Mouse (Mus musculus) heart, adult 2 months (tissue): Measurements from ENCODE around the gene Filip1l. TPM values are rescaled to one million over a fixed set of nuclear protein-coding genes. Genes with fewer than 3 reads are reported as not detected.

Experiments
- DNase-seq, 2 experiments: peaks; one replicate each; pipeline ENCODE4 v3.0.0; 2021
- H3K27ac ChIP-seq: fragments of 200-600 bp; 2 replicates; pipeline ENCODE4 v1.8.1; 2022
- H3K27me3 ChIP-seq: fragments of 200-500 bp; 2 replicates; pipeline ENCODE4 v1.6.1; 2012; ENCODE audit warnings: mild to moderate bottlenecking, low read length, inconsistent platforms, mixed read lengths; ENCODE audit not compliant: control insufficient read depth, insufficient read depth
- H3K36me3 ChIP-seq: fragments of 200-500 bp; 2 replicates; pipeline ENCODE4 v1.6.1; 2012; ENCODE audit warnings: low read length, inconsistent platforms; ENCODE audit not compliant: control insufficient read depth, insufficient read depth
- H3K4me1 ChIP-seq: fragments of 200-500 bp; 2 replicates; pipeline ENCODE4 v1.6.1; 2011; ENCODE audit warnings: low read length; ENCODE audit not compliant: control insufficient read depth, insufficient read depth
- H3K4me3 ChIP-seq: fragments of 200-600 bp; 2 replicates; pipeline ENCODE4 v1.8.1; 2022
- H3K79me2 ChIP-seq: fragments of 200-500 bp; replicated peaks from 2 replicates; pipeline ENCODE4 v1.6.1; 2012; ENCODE audit warnings: mild to moderate bottlenecking, inconsistent platforms, low read length, moderate library complexity, mixed read lengths; ENCODE audit not compliant: control insufficient read depth, insufficient read depth
- H3K9ac ChIP-seq: fragments of 200-500 bp; 2 replicates; pipeline ENCODE4 v1.6.1; 2012; ENCODE audit warnings: low read depth, mild to moderate bottlenecking, control low read depth, inconsistent platforms, low read length, mixed read lengths
- CTCF ChIP-seq: fragments of 200-600 bp; IDR thresholded peaks from 2 replicates; pipeline ENCODE4 v1.8.1; 2022; ENCODE audit warnings: antibody characterized with exemption, mild to moderate bottlenecking, moderate library complexity
- EP300 ChIP-seq: fragments of 200-500 bp; IDR thresholded peaks from 2 replicates; pipeline ENCODE4 v1.6.1; 2011; ENCODE audit warnings: low read depth, low read length, control low read depth; ENCODE audit not compliant: insufficient read depth
- POLR2A ChIP-seq: fragments of 200-500 bp; IDR thresholded peaks from 2 replicates; pipeline ENCODE4 v1.6.1; 2011; ENCODE audit warnings: mild to moderate bottlenecking, low read depth, low read length, control low read depth; ENCODE audit not compliant: insufficient read depth
- WGBS: fragments of 180-500 bp; shearing (Covaris S2); methylation state at CpG from one replicate; pipeline ENCODE4 v1.1.7; 2018; 5-methylcytosine and 5-hydroxymethylcytosine counted together
- intact Hi-C: fragments of 180-260 bp; cut with DNase I; formaldehyde crosslinking; loops from one replicate; pipeline ENCODE4 v1.15.1; 2025
- polyA plus RNA-seq: library from polyadenylated mRNA; depleted of rRNA; stranded (reverse); fragments of >200 nt; gene quantifications from 2 replicates; pipeline ENCODE4 v1.2.3, GENCODE M21; 2012
- total RNA-seq, 2 experiments: library from RNA; stranded (reverse); gene quantifications; 2 replicates each; pipeline ENCODE4 v1.2.3; 2021

The Filip1l gene
- total and polyA plus RNA-seq, 3 experiments, result 9.2 to 36.3 (median 35.0) TPM

GRCm38 (mm10) chr16:57453009-57453408 lies 100.1 kb downstream of the Filip1l start:
- no peak for TF ChIP-seq EP300
- no peak for TF ChIP-seq CTCF
- TF ChIP-seq POLR2A, result no peak
- WGBS, result 53% methylated on average over 7 of the region's 7 CpGs
- Histone ChIP-seq H3K4me1 (0 out of 2 replicates have a peak, but pooled peaks cover 1% of the 10 kb centered on the region), H3K4me3 (no peak overlapping the region), H3K27ac (no peak overlapping the region), H3K9ac (no peak overlapping the region), H3K36me3 (no peaks in the 10 kb centered on the region), H3K79me2 (no peaks in the 10 kb centered on the region), H3K27me3 (no peaks in the 10 kb centered on the region)
- no peak for DNase-seq
- intact Hi-C loops, result no loop called here

DNA sequence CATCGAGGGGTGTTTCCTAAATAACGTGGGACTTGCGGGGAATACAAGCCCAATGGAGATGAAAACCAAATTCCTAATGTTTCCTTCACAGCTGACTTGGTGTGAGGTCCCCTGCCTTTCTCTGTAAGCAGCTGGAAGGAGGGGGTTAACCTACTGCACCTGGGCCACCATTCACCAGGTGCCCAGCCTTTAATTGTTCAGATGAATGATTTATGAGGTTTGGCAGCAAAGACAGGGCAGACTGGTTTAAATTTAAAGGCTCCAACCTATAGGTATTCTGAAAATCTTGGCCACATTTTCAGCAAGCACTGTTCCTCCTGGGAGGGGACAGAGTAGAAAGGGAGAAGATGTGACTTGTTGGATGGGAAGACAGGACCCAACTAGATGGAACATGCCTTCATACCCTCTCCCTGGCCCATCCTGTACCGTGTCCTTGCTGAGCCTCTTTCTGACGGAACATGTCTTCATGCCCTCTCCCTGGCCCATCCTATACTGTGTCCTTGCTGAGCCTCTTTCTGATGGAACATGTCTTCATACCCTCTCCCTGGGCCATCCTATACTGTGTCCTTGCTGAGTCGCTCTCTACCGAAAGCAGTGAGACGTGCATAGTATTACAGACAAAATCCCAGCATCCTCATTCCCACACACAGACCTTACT lies 101.3 kb downstream of the Filip1l start:
- Histone ChIP-seq H3K79me2 (no peaks in the 10 kb centered on the region), H3K4me1 (0 out of 2 replicates have a peak, but pooled peaks cover 1% of the 10 kb centered on the region), H3K27me3 (no peaks in the 10 kb centered on the region), H3K4me3 (no peak overlapping the region), H3K36me3 (no peaks in the 10 kb centered on the region), H3K9ac (no peak overlapping the region), H3K27ac (no peak overlapping the region)
- WGBS, result 96% methylated on average over 8 of the region's 8 CpGs
- intact Hi-C loops, result no loop called here
- TF ChIP-seq CTCF (no peak), EP300 (no peak), POLR2A (no peak)
- no peak for DNase-seq

GRCm38 (mm10) chr16:57455573-57455972 lies 102.7 kb downstream of the Filip1l start:
- intact Hi-C loops, result no loop called here
- Histone ChIP-seq H3K36me3 (no peaks in the 10 kb centered on the region), H3K79me2 (no peaks in the 10 kb centered on the region), H3K4me1 (0 out of 2 replicates have a peak, but pooled peaks cover 1% of the 10 kb centered on the region), H3K9ac (no peak overlapping the region), H3K4me3 (no peak overlapping the region), H3K27ac (no peak overlapping the region), H3K27me3 (no peaks in the 10 kb centered on the region)
- no peak for DNase-seq
- WGBS, result 76% methylated on average over 3 of the region's 3 CpGs
- TF ChIP-seq CTCF (no peak), POLR2A (no peak), EP300 (no peak)

- H3K27ac ChIP-seq, result no peak overlapping the region
- intact Hi-C loops, result no loop called here
- no peaks in the 10 kb centered on the region for H3K79me2 ChIP-seq
- H3K4me1 ChIP-seq, result 0 out of 2 replicates have a peak, but pooled peaks cover 1% of the 10 kb centered on the region
- DNase-seq, result no peak
- TF ChIP-seq POLR2A (no peak), EP300 (no peak), CTCF (no peak)
- H3K27me3 ChIP-seq, result no peaks in the 10 kb centered on the region
- no peak overlapping the region for H3K4me3 ChIP-seq
- no peaks in the 10 kb centered on the region for H3K36me3 ChIP-seq
- WGBS, result 76% methylated on average over 2 of the region's 2 CpGs
- H3K9ac ChIP-seq, result no peak overlapping the region
Measured at GRCm38 (mm10) chr16:57456003-57456402, 103.1 kb downstream of the Filip1l start.

DNA sequence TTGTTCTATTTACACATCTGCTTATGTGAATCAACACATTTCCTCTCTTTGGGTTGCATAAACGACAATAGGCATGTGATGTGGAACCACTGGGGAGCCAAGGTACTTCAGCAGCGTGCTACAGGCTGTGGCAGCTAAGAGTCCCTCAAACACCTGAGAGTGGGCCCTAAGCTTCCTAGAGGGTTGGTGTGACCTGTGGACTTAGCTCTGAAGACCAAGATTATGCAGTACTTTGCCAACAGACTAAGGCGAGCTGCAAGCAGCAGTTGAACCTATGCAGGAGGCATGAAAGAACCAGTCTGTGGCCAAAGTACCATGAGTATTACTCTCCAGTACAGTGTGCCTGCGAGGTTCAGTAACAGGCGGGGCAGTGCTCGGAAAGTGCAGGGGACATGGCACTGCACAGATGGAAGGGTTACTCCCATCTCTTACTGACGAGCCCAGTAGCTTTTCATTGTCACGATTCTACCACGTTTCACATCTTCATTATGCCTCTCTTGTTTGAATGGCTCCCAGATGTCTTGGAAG lies 112.6 kb downstream of the Filip1l start:
- TF ChIP-seq CTCF (no peak), EP300 (no peak), POLR2A (no peak)
- intact Hi-C loops, result loop anchor here (5.0 kb wide), 1 partner anchor 43 kb away; no protein-coding TSS in a partner anchor

GRCm38 (mm10) chr16:57469301-57469700 lies 116.4 kb downstream of the Filip1l start:
- DNase-seq, result no peak
- Histone ChIP-seq H3K9ac (no peak overlapping the region), H3K79me2 (no peaks in the 10 kb centered on the region), H3K36me3 (no peaks in the 10 kb centered on the region; the same call in 1 of the 2 replicates), H3K4me3 (no peak overlapping the region), H3K4me1 (no peaks in the 10 kb centered on the region; the same call in 1 of the 2 replicates), H3K27ac (no peak overlapping the region; the same call in 1 of the 2 replicates), H3K27me3 (no peaks in the 10 kb centered on the region)
- WGBS, result 48% methylated on average over 4 of the region's 4 CpGs
- TF ChIP-seq EP300 (no peak), POLR2A (no peak), CTCF (no peak)
- intact Hi-C loops, result loop anchor here (5.0 kb wide), 1 partner anchor 47 kb away; no protein-coding TSS in a partner anchor

More for the DNA sequence above, 112.6 kb downstream of the Filip1l start:
- DNase-seq, result no peak
- no peak overlapping the region for H3K4me3 ChIP-seq
- no peaks in the 10 kb centered on the region for H3K36me3 ChIP-seq
- WGBS, result 90% methylated on average over 9 of the region's 9 CpGs
- no peaks in the 10 kb centered on the region for H3K27me3 ChIP-seq
- H3K4me1 ChIP-seq, result no peaks in the 10 kb centered on the region; the same call in 1 of the 2 replicates
- no peak overlapping the region for H3K9ac ChIP-seq
- no peak overlapping the region for H3K27ac ChIP-seq
- no peaks in the 10 kb centered on the region for H3K79me2 ChIP-seq
